Mouse (Mus musculus): ENCODE measurements at regions not wholly inside any gene's neighbourhood (a gene's known extent, or its start where the extent isn't known, plus 50 kb on each side); places are given as distances from the start of the nearest gene placed in this dataset.

- H3K27ac ChIP-seq (ENCODE audit: low read length) = no peak overlapping the region
- H3K27me3 ChIP-seq (ENCODE audit: control insufficient read depth, insufficient read depth, low read depth, low read length) = no peaks in the 10 kb centered on the region
- no peak for ATAC-seq (ENCODE audit: low read depth)
- no peaks in the 10 kb centered on the region for H3K4me1 ChIP-seq (replicated peaks; ENCODE audit: control insufficient read depth, insufficient read depth, low read length)
- no peak overlapping the region for H3K9ac ChIP-seq (ENCODE audit: low read length)
- 71% methylated on average over 9 of the region's 9 CpGs for WGBS
- H3K4me3 ChIP-seq (ENCODE audit: low read length) = no peak overlapping the region
- H3K36me3 ChIP-seq (ENCODE audit: control insufficient read depth, insufficient read depth, low read length) = no peaks in the 10 kb centered on the region
- H3K4me2 ChIP-seq (ENCODE audit: low read depth, low read length) = no peak overlapping the region
- no peaks in the 10 kb centered on the region for H3K9me3 ChIP-seq (ENCODE audit: control insufficient read depth, low read length)
Measured at GRCm38 (mm10) chr1:137270659-137271612, 310.7 kb upstream of the Nr5a2 start.

GRCm38 (mm10) chr1:137262806-137263370, 302.6 kb upstream of the Nr5a2 start:
- Histone ChIP-seq H3K36me3 (ENCODE audit: control insufficient read depth, insufficient read depth, low read length) (no peaks in the 10 kb centered on the region), H3K4me2 (ENCODE audit: low read depth, low read length) (no peak overlapping the region), H3K9me3 (ENCODE audit: control insufficient read depth, low read length) (no peaks in the 10 kb centered on the region), H3K9ac (ENCODE audit: low read length) (no peak overlapping the region), H3K27ac (ENCODE audit: low read length) (no peak overlapping the region), H3K4me3 (ENCODE audit: low read length) (no peak overlapping the region), H3K27me3 (ENCODE audit: control insufficient read depth, insufficient read depth, low read depth, low read length) (no peaks in the 10 kb centered on the region), H3K4me1 (replicated peaks; ENCODE audit: control insufficient read depth, insufficient read depth, low read length) (no peaks in the 10 kb centered on the region)
- no peak for ATAC-seq (ENCODE audit: low read depth)
- 84% methylated on average over 1 of the region's 1 CpGs for WGBS

GRCm38 (mm10) chr1:137262121-137262525, 301.9 kb upstream of the Nr5a2 start:
- no peak for ATAC-seq (ENCODE audit: low read depth)
- Histone ChIP-seq H3K27me3 (ENCODE audit: control insufficient read depth, insufficient read depth, low read depth, low read length) (no peaks in the 10 kb centered on the region), H3K9ac (ENCODE audit: low read length) (no peak overlapping the region), H3K9me3 (ENCODE audit: control insufficient read depth, low read length) (no peaks in the 10 kb centered on the region), H3K4me1 (replicated peaks; ENCODE audit: control insufficient read depth, insufficient read depth, low read length) (no peaks in the 10 kb centered on the region), H3K27ac (ENCODE audit: low read length) (no peak overlapping the region), H3K36me3 (ENCODE audit: control insufficient read depth, insufficient read depth, low read length) (no peaks in the 10 kb centered on the region), H3K4me3 (ENCODE audit: low read length) (no peak overlapping the region), H3K4me2 (ENCODE audit: low read depth, low read length) (no peak overlapping the region)
- WGBS = 58% methylated on average over 5 of the region's 5 CpGs

GRCm38 (mm10) chr1:137256294-137256693, 296.0 kb upstream of the Nr5a2 start:
- Histone ChIP-seq H3K27ac (ENCODE audit: low read length) (no peak overlapping the region), H3K9ac (ENCODE audit: low read length) (no peak overlapping the region), H3K4me2 (ENCODE audit: low read depth, low read length) (no peak overlapping the region), H3K4me3 (ENCODE audit: low read length) (no peak overlapping the region), H3K4me1 (replicated peaks; ENCODE audit: control insufficient read depth, insufficient read depth, low read length) (no peaks in the 10 kb centered on the region), H3K27me3 (ENCODE audit: control insufficient read depth, insufficient read depth, low read depth, low read length) (no peaks in the 10 kb centered on the region), H3K9me3 (ENCODE audit: control insufficient read depth, low read length) (no peaks in the 10 kb centered on the region), H3K36me3 (ENCODE audit: control insufficient read depth, insufficient read depth, low read length) (no peaks in the 10 kb centered on the region)
- 85% methylated on average over 3 of the region's 3 CpGs for WGBS
- ATAC-seq (ENCODE audit: low read depth) = no peak

- no peak for ATAC-seq (ENCODE audit: low read depth)
- no peak overlapping the region for H3K4me3 ChIP-seq (ENCODE audit: low read length)
- no peaks in the 10 kb centered on the region for H3K36me3 ChIP-seq (ENCODE audit: control insufficient read depth, insufficient read depth, low read length)
- no peak overlapping the region for H3K9ac ChIP-seq (ENCODE audit: low read length)
- no peak overlapping the region for H3K27ac ChIP-seq (ENCODE audit: low read length)
- H3K4me1 ChIP-seq (replicated peaks; ENCODE audit: control insufficient read depth, insufficient read depth, low read length) = no peaks in the 10 kb centered on the region
- no peaks in the 10 kb centered on the region for H3K9me3 ChIP-seq (ENCODE audit: control insufficient read depth, low read length)
- no peaks in the 10 kb centered on the region for H3K27me3 ChIP-seq (ENCODE audit: control insufficient read depth, insufficient read depth, low read depth, low read length)
- no peak overlapping the region for H3K4me2 ChIP-seq (ENCODE audit: low read depth, low read length)
Measured at GRCm38 (mm10) chr1:137255041-137255440, 294.8 kb upstream of the Nr5a2 start.

- Histone ChIP-seq H3K9me3 (ENCODE audit: control insufficient read depth, low read length) (no peaks in the 10 kb centered on the region), H3K27ac (ENCODE audit: low read length) (no peak overlapping the region), H3K4me3 (ENCODE audit: low read length) (no peak overlapping the region), H3K36me3 (ENCODE audit: control insufficient read depth, insufficient read depth, low read length) (no peaks in the 10 kb centered on the region), H3K4me2 (ENCODE audit: low read depth, low read length) (no peak overlapping the region), H3K4me1 (replicated peaks; ENCODE audit: control insufficient read depth, insufficient read depth, low read length) (no peaks in the 10 kb centered on the region), H3K9ac (ENCODE audit: low read length) (no peak overlapping the region), H3K27me3 (ENCODE audit: control insufficient read depth, insufficient read depth, low read depth, low read length) (no peaks in the 10 kb centered on the region)
- 81% methylated on average over 1 of the region's 1 CpGs for WGBS
- no peak for ATAC-seq (ENCODE audit: low read depth)
Measured at GRCm38 (mm10) chr1:137254634-137255033, 294.4 kb upstream of the Nr5a2 start.

- H3K27me3 ChIP-seq (ENCODE audit: control insufficient read depth, insufficient read depth, low read depth, low read length) = no peaks in the 10 kb centered on the region
- H3K4me2 ChIP-seq (ENCODE audit: low read depth, low read length) = no peak overlapping the region
- no peaks in the 10 kb centered on the region for H3K36me3 ChIP-seq (ENCODE audit: control insufficient read depth, insufficient read depth, low read length)
- no peak overlapping the region for H3K27ac ChIP-seq (ENCODE audit: low read length)
- no peaks in the 10 kb centered on the region for H3K9me3 ChIP-seq (ENCODE audit: control insufficient read depth, low read length)
- H3K9ac ChIP-seq (ENCODE audit: low read length) = no peak overlapping the region
- ATAC-seq (ENCODE audit: low read depth) = no peak
- 70% methylated on average over 4 of the region's 4 CpGs for WGBS
- no peaks in the 10 kb centered on the region for H3K4me1 ChIP-seq (replicated peaks; ENCODE audit: control insufficient read depth, insufficient read depth, low read length)
- no peak overlapping the region for H3K4me3 ChIP-seq (ENCODE audit: low read length)
Measured at GRCm38 (mm10) chr1:137227098-137227485, 266.8 kb upstream of the Nr5a2 start.

- Histone ChIP-seq H3K9me3 (ENCODE audit: control insufficient read depth, low read length) (no peaks in the 10 kb centered on the region), H3K27ac (ENCODE audit: low read length) (no peak overlapping the region), H3K9ac (ENCODE audit: low read length) (no peak overlapping the region), H3K27me3 (ENCODE audit: control insufficient read depth, insufficient read depth, low read depth, low read length) (no peaks in the 10 kb centered on the region), H3K4me3 (ENCODE audit: low read length) (no peak overlapping the region), H3K4me1 (replicated peaks; ENCODE audit: control insufficient read depth, insufficient read depth, low read length) (peaks cover 3% of the 10 kb centered on the region; the same call in 1 of the 2 replicates), H3K4me2 (ENCODE audit: low read depth, low read length) (no peak overlapping the region), H3K36me3 (ENCODE audit: control insufficient read depth, insufficient read depth, low read length) (no peaks in the 10 kb centered on the region)
- WGBS = 73% methylated on average over 6 of the region's 6 CpGs
- no peak for ATAC-seq (ENCODE audit: low read depth)
Measured at GRCm38 (mm10) chr1:137226479-137227097, 266.3 kb upstream of the Nr5a2 start.

GRCm38 (mm10) chr1:137225418-137225817, 265.2 kb upstream of the Nr5a2 start:
- peaks cover 6% of the 10 kb centered on the region for H3K4me1 ChIP-seq (replicated peaks; ENCODE audit: control insufficient read depth, insufficient read depth, low read length)
- no peak overlapping the region for H3K27ac ChIP-seq (ENCODE audit: low read length)
- 29% methylated on average over 3 of the region's 3 CpGs for WGBS
- H3K27me3 ChIP-seq (ENCODE audit: control insufficient read depth, insufficient read depth, low read depth, low read length) = no peaks in the 10 kb centered on the region
- H3K4me2 ChIP-seq (ENCODE audit: low read depth, low read length) = no peak overlapping the region
- ATAC-seq (ENCODE audit: low read depth) = no peak
- no peaks in the 10 kb centered on the region for H3K9me3 ChIP-seq (ENCODE audit: control insufficient read depth, low read length)
- H3K36me3 ChIP-seq (ENCODE audit: control insufficient read depth, insufficient read depth, low read length) = no peaks in the 10 kb centered on the region
- H3K4me3 ChIP-seq (ENCODE audit: low read length) = no peak overlapping the region
- no peak overlapping the region for H3K9ac ChIP-seq (ENCODE audit: low read length)
